Mouse (Mus musculus) stomach, embryonic 15.5 days (tissue): ENCODE measurements around the gene Cyp2d11. TPM values are rescaled to one million over a fixed set of nuclear protein-coding genes. Genes with fewer than 3 reads are reported as not detected.
"Not testable (repeated sequence)": the region's sequence is repeated elsewhere in the genome, so short reads cannot be mapped to it uniquely, and the experiment has no call there.

ENCODE experiments used
- ATAC-seq: fragments of 200-750 bp; cut with Nextera tagmentation; 2 replicates; pipeline ENCODE4 v1.8.0; 2017; ENCODE audit warnings: low read depth, moderate number of reproducible peaks, moderate TSS enrichment; ENCODE audit not compliant: insufficient read depth, low FRiP score
- H3K27ac ChIP-seq: fragments of 300-500 bp; sonication (generic); 2 replicates; pipeline ENCODE4 v1.5.1; 2015; ENCODE audit warnings: mild to moderate bottlenecking, inconsistent platforms
- H3K27me3 ChIP-seq: fragments of 300-500 bp; sonication (generic); replicated peaks from 2 replicates; pipeline ENCODE4 v1.6.1; 2015; ENCODE audit warnings: inconsistent platforms
- H3K36me3 ChIP-seq: fragments of 300-500 bp; sonication (generic); 2 replicates; pipeline ENCODE4 v1.6.1; 2015; ENCODE audit warnings: inconsistent platforms
- H3K4me1 ChIP-seq: fragments of 300-500 bp; sonication (generic); 2 replicates; pipeline ENCODE4 v1.6.1; 2015; ENCODE audit warnings: inconsistent platforms
- H3K4me2 ChIP-seq: fragments of 300-500 bp; sonication (generic); 2 replicates; pipeline ENCODE4 v1.6.1; 2015; ENCODE audit warnings: mild to moderate bottlenecking, inconsistent platforms
- H3K4me3 ChIP-seq: fragments of 300-500 bp; sonication (generic); replicated peaks from 2 replicates; pipeline ENCODE4 v1.5.1; 2015; ENCODE audit warnings: inconsistent platforms
- H3K9ac ChIP-seq: fragments of 300-500 bp; sonication (generic); 2 replicates; pipeline ENCODE4 v1.6.1; 2015; ENCODE audit warnings: inconsistent platforms
- H3K9me3 ChIP-seq: fragments of 300-500 bp; sonication (generic); 2 replicates; pipeline ENCODE4 v1.6.1; 2016; ENCODE audit warnings: inconsistent platforms
- WGBS: fragments of 180-500 bp; shearing (Covaris S2); methylation state at CpG from one replicate; pipeline ENCODE4 v1.1.7; 2015; 5-methylcytosine and 5-hydroxymethylcytosine counted together
- polyA plus RNA-seq: library from polyadenylated mRNA; unstranded; fragments of >200 nt; fragmentation: Nextera tagmentation; extraction: Ambion mirVana; gene quantifications from 2 replicates; pipeline ENCODE4 v1.2.1, GENCODE M21; 2015

The Cyp2d11 gene
- polyA plus RNA-seq, 1 experiment from 2014 or later, result not detected

GRCm38 (mm10) chr15:82379511-82379870 is 14.3 kb downstream of the Cyp2d11 start:
- no peaks in the 10 kb centered on the region for H3K27me3 ChIP-seq
- no peaks in the 10 kb centered on the region for H3K36me3 ChIP-seq
- H3K4me3 ChIP-seq, result peak overlapping the region; percentile 45
- WGBS, result 19% methylated on average over 7 of the region's 7 CpGs
- H3K4me2 ChIP-seq, result peak overlapping the region; percentile 88
- H3K9ac ChIP-seq, result 0 out of 2 replicates have a peak overlapping the region, but pooled peaks have one; percentile 26
- no peaks in the 10 kb centered on the region for H3K9me3 ChIP-seq
- peak; percentile 58 for ATAC-seq
- H3K4me1 ChIP-seq, result 0 out of 2 replicates have a peak, but pooled peaks cover 25% of the 10 kb centered on the region
- peak overlapping the region; percentile 75 for H3K27ac ChIP-seq

GRCm38 (mm10) chr15:82378261-82379180 is 15.3 kb downstream of the Cyp2d11 start:
- Histone ChIP-seq H3K9ac (no peak overlapping the region), H3K4me2 (peak overlapping the region; percentile 88), H3K4me1 (0 out of 2 replicates have a peak, but pooled peaks cover 25% of the 10 kb centered on the region), H3K9me3 (no peaks in the 10 kb centered on the region), H3K36me3 (no peaks in the 10 kb centered on the region), H3K27ac (peak overlapping the region; percentile 75), H3K27me3 (no peaks in the 10 kb centered on the region), H3K4me3 (peak overlapping the region; percentile 6; the same call in 1 of the 2 replicates)
- 36% methylated on average over 15 of the region's 15 CpGs for WGBS
- ATAC-seq, result no peak

DNA sequence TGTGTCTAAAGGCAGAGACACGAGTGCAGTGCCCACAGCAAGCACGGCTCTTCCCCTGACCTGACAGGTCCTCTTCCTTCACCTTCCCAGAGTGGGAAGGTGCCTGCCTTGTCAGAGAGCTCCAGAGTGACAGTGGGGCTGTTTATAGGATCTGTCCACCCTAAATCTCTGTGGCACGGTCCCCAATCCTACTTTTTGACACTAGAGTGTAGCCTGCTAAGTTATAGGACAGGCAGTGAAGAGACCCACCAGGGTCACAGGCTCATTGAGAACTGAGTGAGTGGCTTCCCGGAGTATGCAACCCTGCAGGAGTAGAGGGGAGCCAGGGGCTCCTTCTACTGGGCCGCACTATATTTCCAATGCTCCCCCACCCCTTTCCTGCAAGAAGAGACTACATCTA is 16.1 kb downstream of the Cyp2d11 start:
- Histone ChIP-seq H3K36me3 (no peaks in the 10 kb centered on the region), H3K4me1 (0 out of 2 replicates have a peak, but pooled peaks cover 25% of the 10 kb centered on the region), H3K9me3 (no peaks in the 10 kb centered on the region), H3K27ac (peak overlapping the region; percentile 75; the same call in 1 of the 2 replicates), H3K4me2 (peak overlapping the region; percentile 88; the same call in 1 of the 2 replicates), H3K4me3 (no peak overlapping the region), H3K9ac (no peak overlapping the region), H3K27me3 (no peaks in the 10 kb centered on the region)
- 70% methylated on average over 5 of the region's 5 CpGs for WGBS
- no peak for ATAC-seq

GRCm38 (mm10) chr15:82376393-82377138 is 17.3 kb downstream of the Cyp2d11 start:
- H3K9me3 ChIP-seq, result no peaks in the 10 kb centered on the region
- H3K4me1 ChIP-seq, result 0 out of 2 replicates have a peak, but pooled peaks cover 25% of the 10 kb centered on the region
- peak overlapping the region; percentile 66 for H3K27ac ChIP-seq
- no peak overlapping the region for H3K9ac ChIP-seq
- no peak overlapping the region for H3K4me2 ChIP-seq
- no peaks in the 10 kb centered on the region for H3K36me3 ChIP-seq
- no peak overlapping the region for H3K4me3 ChIP-seq
- 60% methylated on average over 17 of the region's 17 CpGs for WGBS
- H3K27me3 ChIP-seq, result no peaks in the 10 kb centered on the region
- no peak for ATAC-seq

- H3K27ac ChIP-seq, result no peak overlapping the region; the same call in 1 of the 2 replicates
- H3K9ac ChIP-seq, result no peak overlapping the region
- no peak overlapping the region for H3K4me2 ChIP-seq
- H3K9me3 ChIP-seq, result no peaks in the 10 kb centered on the region
- WGBS, result 86% methylated on average over 9 of the region's 9 CpGs
- no peaks in the 10 kb centered on the region for H3K27me3 ChIP-seq
- ATAC-seq, result no peak
- 0 out of 2 replicates have a peak, but pooled peaks cover 23% of the 10 kb centered on the region for H3K4me1 ChIP-seq
- no peaks in the 10 kb centered on the region for H3K36me3 ChIP-seq
- no peak overlapping the region for H3K4me3 ChIP-seq
Observed at GRCm38 (mm10) chr15:82375855-82376254, 18.0 kb downstream of the Cyp2d11 start.

DNA sequence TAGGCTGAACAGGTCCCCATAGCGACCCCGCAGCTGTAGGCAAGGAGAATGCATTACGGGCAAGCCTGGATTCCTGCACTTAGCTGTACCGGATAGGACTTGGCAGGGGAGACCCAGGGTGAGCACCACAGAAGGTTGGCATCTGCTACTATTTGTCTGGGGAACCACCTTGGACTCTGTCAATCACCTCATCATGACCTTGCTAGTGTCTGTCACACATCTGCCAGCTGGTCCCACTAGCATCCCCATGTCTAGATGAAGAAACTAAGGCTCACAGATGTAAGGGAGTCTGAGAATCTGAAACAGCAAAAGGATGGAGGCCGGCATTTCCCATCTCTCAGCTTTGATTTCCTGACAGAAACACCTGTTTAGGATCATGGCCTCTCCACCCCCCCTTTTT is 19.4 kb downstream of the Cyp2d11 start:
- Histone ChIP-seq H3K9me3 (no peaks in the 10 kb centered on the region), H3K4me1 (0 out of 2 replicates have a peak, but pooled peaks cover 16% of the 10 kb centered on the region), H3K36me3 (no peaks in the 10 kb centered on the region), H3K4me3 (no peak overlapping the region), H3K4me2 (no peak overlapping the region), H3K27ac (no peak overlapping the region), H3K27me3 (no peaks in the 10 kb centered on the region), H3K9ac (no peak overlapping the region)
- WGBS, result 87% methylated on average over 5 of the region's 5 CpGs
- ATAC-seq, result no peak

DNA sequence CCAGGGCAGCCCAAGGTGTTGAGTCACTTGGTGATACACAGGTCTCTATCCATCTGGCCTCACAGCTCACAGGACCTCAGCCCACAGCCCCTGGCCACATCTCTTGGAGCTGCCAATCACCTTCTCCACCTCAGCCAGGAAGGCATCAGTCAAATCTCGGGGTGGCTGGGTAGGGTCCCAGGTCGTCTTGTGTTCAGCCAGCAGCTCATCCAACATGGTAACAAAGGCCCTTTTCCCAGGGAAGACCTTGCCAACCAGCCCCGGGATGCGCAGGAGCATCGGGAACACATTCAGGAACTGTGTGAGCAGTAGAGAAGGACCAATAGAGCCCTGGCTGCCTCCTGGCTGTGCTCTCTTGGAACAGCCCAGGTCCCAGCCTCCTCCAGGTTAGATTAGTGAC is 20.8 kb downstream of the Cyp2d11 start:
- H3K4me2 ChIP-seq, result no peak overlapping the region
- H3K4me3 ChIP-seq, result no peak overlapping the region
- H3K27me3 ChIP-seq, result no peaks in the 10 kb centered on the region
- H3K9me3 ChIP-seq, result no peaks in the 10 kb centered on the region
- H3K9ac ChIP-seq, result no peak overlapping the region
- no peak overlapping the region for H3K27ac ChIP-seq
- H3K4me1 ChIP-seq, result 0 out of 2 replicates have a peak, but pooled peaks cover 9% of the 10 kb centered on the region
- 85% methylated on average over 5 of the region's 5 CpGs for WGBS
- no peaks in the 10 kb centered on the region for H3K36me3 ChIP-seq
- no peak for ATAC-seq

- Histone ChIP-seq H3K27ac (no peak overlapping the region), H3K27me3 (no peaks in the 10 kb centered on the region), H3K4me3 (no peak overlapping the region), H3K4me2 (no peak overlapping the region), H3K36me3 (no peaks in the 10 kb centered on the region), H3K4me1 (0 out of 2 replicates have a peak, but pooled peaks cover 4% of the 10 kb centered on the region), H3K9ac (no peak overlapping the region), H3K9me3 (no peaks in the 10 kb centered on the region)
- WGBS, result 86% methylated on average over 6 of the region's 6 CpGs
- no peak for ATAC-seq
Observed at GRCm38 (mm10) chr15:82372446-82372845, 21.4 kb downstream of the Cyp2d11 start.

GRCm38 (mm10) chr15:82368851-82369250 is 25.0 kb downstream of the Cyp2d11 start:
- Histone ChIP-seq H3K4me2 (no peak overlapping the region), H3K27ac (no peak overlapping the region), H3K4me1 (no peaks in the 10 kb centered on the region), H3K9me3 (no peaks in the 10 kb centered on the region), H3K36me3 (no peaks in the 10 kb centered on the region), H3K9ac (no peak overlapping the region), H3K4me3 (no peak overlapping the region), H3K27me3 (no peaks in the 10 kb centered on the region)
- ATAC-seq, result no peak
- WGBS, result 90% methylated on average over 1 of the region's 1 CpGs

DNA sequence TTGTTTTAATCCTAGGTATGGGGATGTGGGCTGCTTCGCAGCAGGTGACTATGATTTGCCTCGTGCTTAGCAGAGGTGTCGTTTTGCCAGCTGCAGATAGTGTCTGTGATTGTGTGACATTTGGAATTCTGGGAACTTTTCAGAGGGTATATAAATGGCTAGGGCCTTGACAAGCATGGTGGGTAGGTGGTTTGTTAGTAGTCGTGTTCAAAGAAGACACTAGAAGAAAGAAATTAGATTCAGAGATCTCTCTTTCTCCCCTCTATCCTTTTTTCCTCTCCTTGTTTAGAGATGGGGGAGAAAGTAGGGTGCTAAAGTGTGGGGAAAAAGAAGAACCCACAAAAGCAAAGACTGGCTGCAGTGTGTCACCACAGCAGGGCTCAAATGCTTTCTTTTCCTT is 25.7 kb downstream of the Cyp2d11 start:
- Histone ChIP-seq H3K36me3 (no peaks in the 10 kb centered on the region), H3K9me3 (no peaks in the 10 kb centered on the region), H3K4me2 (no peak overlapping the region), H3K9ac (no peak overlapping the region), H3K27ac (no peak overlapping the region), H3K27me3 (no peaks in the 10 kb centered on the region), H3K4me1 (no peaks in the 10 kb centered on the region), H3K4me3 (no peak overlapping the region)
- no peak for ATAC-seq
- 90% methylated on average over 4 of the region's 4 CpGs for WGBS

- H3K27me3 ChIP-seq, H3K4me3 ChIP-seq, H3K36me3 ChIP-seq, H3K9ac ChIP-seq, H3K27ac ChIP-seq, H3K4me1 ChIP-seq, ATAC-seq, H3K9me3 ChIP-seq: not testable (repeated sequence)
- WGBS, result 5% methylated on average over 6 of the region's 9 CpGs
- H3K4me2 ChIP-seq, result peak overlapping the region; percentile 37
Observed at GRCm38 (mm10) chr15:82364561-82364960, 29.3 kb downstream of the Cyp2d11 start.

DNA sequence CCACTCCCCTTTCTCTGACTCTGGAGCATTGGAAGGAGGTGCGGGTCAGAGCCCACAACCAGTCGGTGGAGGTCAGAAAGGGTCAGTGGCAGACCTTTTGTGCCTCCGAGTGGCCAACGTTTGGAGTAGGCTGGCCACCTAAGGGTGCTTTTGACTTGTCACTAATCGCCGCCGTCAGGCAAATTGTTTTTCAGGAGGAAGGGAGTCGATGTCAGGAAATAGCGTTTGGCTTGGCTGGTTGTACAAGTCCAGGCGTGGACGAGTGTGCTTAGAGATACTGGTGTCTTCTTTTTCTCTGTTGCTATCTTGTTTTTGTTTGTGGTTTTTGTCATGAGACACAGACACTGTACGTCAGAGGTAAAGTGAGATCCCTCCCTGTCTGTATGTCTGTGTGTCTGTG is 30.0 kb downstream of the Cyp2d11 start:
- H3K4me3 ChIP-seq, H3K36me3 ChIP-seq, ATAC-seq, H3K9me3 ChIP-seq, H3K4me1 ChIP-seq, H3K4me2 ChIP-seq, H3K27ac ChIP-seq, H3K27me3 ChIP-seq, H3K9ac ChIP-seq: not testable (repeated sequence)
- WGBS, result 72% methylated on average over 9 of the region's 12 CpGs
